Mouse (Mus musculus) liver (tissue): ENCODE results near the gene Rassf8.

ENCODE experiments used
- DNase-seq: peaks from one replicate; pipeline ENCODE4 v3.0.0-alpha.2; 2020; ENCODE audit warnings: mixed read lengths

Rassf8 gene

DNA sequence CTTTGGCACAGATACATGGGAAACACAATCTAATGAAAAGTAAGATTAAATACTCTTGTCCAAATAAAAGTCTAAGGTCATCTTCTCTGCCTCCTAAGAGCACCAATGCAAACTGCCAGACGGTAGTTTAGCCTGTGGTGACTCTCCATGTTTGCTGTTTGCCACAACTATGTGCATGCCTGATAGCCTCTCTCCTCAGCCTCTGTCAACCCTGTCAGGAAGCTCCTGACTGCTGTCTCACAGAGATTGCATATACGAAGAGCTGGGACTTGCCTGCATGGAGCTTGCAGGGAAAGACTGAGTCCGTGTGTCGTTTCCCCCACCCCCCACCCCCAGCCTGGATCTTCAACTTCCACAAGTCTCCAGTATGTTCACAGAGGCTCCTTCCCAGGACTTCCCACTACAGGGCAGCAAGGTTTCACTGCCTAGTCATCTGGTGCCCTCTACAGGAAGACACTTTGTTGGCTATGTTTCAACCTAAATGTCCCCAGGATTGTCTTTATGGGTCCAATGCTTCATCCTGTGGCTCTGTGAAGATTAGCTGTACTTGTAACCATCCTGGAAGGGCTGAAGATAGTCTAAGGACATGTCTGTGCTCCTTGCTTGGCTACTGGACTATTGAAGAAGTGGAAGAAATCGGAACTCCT is 77.2 kb downstream of the Rassf8 start:
- DNase-seq, result no peak

DNA sequence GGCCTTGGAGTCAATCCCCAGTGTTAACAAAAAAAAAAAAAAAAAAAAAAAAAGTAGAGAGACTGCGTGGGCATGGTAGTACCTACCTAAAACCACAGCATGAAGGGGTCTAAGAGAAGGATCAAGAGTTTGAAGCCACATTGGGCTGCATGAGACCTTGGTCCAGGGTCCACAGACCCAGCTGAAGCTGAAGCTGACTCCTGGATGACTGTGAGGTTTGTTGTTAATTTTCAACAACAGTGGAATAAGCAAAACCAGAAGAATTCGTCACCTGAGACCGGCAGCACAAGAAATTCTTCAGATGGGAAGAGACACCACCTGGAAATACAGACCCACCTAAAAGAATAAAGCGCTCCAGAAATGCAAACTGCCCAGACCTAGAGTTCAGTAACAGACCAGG is 79.8 kb downstream of the Rassf8 start:
- DNase-seq, result no peak

DNA sequence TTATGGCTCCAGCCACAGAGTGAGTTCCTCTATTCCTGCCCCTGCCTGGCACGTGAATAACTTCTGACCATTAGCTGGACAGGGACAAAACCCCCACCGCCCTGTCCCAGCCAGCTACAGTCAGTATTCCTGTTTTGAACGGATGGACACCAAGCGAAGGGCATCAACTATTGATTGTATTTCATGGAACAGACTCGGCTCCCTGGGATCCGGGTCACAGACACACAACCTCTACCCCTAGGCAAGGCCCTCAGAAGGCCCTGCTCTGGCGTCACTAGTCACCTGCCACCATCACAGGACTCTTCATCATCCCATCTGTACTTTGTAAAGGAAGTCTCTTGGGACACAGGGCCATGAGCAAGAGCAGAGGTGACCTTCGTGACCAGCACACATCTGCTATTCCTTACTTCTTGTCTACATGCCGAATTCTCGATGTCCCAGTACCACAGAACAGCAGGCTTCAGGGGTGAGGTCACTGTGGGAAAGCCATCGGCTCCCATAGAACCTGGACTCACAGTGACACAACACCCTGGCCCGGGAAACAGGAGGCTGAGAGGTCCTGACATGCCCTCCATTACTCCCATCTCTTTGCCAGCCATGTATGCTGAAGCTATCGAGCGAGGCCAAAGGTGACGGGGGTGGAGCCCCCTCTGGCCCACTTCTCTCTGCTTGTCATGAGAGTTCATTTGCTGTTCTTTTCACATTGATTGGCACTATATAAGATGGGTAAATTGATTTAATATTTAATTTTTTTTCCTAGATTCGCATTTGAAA is 82.7 kb downstream of the Rassf8 start:
- no peak for DNase-seq

DNA sequence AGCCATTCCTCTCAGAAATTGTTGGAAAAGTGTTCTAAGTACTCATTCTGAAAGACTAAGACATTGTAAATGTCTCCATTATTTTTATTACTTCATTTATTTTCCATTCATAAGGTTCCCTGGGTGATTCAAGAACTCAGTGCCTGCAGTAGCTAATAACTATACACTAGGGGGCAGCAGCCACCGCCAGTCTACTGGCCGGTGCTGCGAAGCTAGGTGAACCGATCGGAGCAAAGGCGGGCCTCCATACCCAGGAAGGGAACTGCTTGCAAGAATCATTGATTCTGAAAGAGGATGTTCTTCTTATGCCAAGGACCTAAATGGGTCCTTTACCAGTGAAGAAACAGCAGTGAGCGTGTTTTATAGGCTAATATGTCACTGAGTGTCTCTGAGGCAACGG is 83.6 kb downstream of the Rassf8 start:
- DNase-seq, result peak; percentile 67

DNA sequence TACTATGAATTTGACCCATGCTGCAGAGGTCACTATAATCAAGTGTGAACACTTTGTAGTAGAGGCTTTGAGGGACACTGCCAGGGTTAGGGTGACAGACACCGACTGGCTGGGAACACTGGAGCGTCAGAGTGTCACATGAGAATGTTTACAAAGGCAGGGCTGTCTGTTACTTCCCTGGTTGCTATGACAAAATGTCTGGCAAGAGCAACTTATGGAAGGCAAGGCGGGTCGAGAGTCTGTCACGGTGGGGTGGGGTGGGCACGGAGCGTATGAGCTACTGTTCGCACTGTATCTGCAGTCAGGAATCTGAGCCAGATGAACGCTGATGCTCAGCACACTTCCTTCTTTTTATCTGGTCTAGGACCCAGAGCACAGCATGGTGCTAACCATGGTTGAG is 84.1 kb downstream of the Rassf8 start:
- DNase-seq, result no peak

DNA sequence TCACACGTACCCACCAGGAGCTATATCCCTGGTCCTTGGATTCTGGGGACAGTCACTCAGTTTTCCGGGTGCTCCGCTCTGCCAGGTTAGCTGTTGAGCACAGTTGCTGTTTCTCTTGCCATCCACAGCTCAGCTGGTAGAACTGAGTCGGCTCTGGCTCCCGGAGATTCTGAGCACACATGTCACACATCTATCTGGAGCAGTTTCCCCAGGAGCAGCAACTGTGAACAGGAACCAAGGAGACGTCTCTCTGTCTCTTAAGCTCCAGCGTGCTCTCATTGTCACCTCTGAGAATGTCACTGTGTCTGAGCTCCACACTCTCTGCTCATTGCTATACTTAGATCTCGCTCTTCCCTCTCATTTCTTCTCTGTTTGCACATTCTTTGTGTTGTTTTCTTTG is 86.4 kb downstream of the Rassf8 start:
- DNase-seq, result no peak

DNA sequence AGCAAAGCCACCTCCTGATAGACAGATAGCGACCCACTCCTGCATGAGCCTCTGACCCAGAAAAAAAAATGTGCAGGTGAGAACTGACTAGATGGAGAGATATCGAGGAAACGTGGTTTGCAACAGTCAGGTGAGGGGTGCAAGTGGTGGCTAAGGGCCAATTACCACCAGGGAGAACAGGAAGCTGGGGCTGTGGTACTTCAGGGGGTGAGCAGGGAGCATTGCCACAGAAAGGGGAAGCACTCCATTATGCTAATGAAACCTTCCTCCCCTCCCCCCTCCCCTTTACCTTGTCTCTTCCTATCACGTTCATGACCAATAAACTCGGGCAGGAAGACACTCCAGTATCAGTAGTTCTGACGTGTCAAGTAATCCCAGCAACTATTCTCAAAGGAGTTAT is 88.8 kb downstream of the Rassf8 start:
- no peak for DNase-seq

DNA sequence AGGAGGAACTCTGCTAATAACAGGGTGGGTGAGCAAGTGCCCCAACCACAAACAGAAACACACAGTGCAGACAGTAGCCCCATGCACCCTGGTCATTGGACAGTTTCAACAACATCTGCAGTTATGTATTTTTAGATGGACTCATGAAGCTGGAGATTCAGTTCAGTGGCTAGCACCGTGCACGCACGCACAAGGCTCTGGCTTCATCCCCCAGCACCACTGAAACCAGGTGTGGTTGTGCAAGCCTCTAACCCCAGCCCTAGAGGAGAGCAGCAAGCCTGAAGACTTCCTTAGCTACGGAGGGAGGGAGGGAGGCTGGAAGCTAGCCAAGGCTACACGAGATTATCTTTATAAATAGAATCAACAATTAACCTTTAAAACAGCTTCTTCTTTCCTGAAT is 99.1 kb downstream of the Rassf8 start:
- DNase-seq, result no peak

DNA sequence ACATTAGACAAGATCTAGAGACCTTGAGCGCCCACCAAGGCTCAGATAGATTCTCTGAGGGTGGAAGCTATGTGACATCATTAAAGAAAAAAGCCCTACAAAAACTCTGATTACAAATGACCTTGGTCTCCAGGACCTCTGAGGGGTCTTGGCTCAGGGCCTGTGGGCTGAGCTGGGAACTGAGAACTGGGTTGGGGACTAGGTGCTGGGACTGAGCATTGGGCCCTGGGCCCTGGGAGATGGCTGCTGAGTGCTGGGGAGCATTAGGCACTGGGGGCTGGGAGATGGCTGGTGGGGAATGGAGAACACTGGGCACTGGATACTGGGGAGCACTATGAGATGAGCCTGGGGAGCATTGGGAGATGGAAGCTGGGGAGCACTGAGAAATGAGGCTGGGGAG is 99.5 kb downstream of the Rassf8 start:
- DNase-seq, result no peak

DNA sequence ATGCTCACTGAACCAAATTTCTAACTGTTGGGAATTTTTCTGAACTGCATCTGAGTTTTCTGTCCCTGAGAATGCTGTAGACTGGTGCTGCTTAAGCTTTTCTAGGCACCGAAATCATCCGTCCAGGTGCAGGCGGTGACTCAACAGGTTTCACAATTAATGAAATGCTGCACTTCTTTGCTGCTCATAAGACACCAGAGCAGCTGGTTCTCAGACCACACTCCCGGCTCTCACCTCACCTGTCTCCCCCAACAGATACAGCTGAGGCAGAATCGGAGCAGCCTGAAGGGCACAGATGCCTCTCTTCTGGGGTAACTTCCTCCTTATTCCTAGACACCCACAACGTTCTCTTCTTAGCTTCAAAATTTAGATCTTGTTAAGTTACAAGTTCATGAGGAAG is 100.4 kb downstream of the Rassf8 start:
- no peak for DNase-seq

DNA sequence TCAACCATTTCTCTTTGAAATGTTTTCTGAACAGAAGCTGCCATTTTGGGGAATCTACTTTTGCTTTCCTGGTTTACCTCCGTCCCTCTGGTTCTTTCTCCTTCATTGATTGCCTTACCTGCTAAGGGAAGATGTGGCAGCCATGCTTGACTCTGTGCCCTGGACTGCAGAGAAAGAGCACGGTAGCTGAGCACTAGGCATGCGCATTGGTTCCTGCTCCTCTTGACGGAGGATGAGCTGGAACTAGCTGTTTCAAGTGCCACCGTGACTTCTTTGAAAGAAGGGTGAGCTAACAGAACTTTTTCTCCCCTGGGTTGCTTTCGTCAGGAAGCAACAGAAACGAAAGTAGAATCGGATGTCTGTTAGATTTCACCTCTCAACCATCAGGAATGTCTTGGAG is 101.1 kb downstream of the Rassf8 start:
- DNase-seq, result no peak

DNA sequence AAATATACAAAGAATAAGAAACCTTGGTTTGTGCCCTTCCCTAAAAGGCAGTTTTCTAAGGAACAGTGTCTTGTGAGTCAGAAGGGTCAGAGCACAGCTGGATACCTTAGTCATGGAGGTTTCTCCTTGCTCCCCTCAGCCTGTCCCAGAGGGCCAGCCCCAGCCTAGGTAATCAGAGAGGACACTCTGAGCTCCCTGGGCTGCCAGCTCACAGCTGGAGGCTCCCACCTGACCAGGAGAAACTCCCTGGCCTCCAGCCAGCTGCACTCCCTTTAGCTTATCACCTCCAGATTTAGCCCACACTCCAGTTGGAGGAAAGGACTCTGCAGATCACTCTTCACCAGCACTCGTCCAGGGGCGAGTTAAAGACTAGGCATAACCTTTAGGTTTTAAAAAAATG is 104.2 kb downstream of the Rassf8 start:
- no peak for DNase-seq

DNA sequence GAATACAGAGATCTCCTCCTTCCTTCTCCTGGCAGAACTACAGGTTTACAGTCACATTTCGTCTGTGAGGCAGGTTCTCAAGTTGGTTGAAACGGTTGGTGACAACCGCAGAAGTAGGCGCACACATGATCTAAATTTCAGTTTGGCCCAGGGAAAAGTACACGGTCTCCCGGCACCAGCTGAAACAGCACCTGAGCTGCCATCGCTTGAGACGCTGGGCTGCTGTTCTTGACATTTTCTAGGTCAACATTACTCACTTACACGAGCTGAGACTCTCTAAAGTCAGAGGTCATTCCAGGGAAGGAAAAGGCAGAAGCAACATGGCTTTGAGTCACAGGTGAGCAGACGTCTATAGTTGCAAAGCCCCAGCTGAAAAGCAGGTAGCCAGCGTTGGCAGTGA is 105.4 kb downstream of the Rassf8 start:
- no peak for DNase-seq

DNA sequence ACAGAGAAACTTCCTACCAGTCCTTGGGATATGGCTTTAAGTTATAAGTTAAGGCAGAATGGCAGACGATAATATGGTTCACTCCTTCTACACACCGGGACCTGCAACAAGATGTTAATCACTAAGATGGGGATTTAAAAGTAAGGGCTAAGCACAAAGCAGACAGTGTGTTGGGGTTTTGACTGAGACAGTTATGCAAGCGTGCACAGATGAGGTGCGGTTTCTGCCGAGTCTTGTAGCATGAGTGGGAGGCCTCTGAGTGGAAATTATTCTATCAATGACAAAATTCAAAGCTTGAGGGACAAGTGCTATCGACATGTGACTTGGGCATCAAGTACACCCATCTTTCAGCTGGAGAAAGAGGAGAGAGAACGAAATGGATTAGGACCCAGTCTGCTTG is 106.2 kb downstream of the Rassf8 start:
- no peak for DNase-seq

DNA sequence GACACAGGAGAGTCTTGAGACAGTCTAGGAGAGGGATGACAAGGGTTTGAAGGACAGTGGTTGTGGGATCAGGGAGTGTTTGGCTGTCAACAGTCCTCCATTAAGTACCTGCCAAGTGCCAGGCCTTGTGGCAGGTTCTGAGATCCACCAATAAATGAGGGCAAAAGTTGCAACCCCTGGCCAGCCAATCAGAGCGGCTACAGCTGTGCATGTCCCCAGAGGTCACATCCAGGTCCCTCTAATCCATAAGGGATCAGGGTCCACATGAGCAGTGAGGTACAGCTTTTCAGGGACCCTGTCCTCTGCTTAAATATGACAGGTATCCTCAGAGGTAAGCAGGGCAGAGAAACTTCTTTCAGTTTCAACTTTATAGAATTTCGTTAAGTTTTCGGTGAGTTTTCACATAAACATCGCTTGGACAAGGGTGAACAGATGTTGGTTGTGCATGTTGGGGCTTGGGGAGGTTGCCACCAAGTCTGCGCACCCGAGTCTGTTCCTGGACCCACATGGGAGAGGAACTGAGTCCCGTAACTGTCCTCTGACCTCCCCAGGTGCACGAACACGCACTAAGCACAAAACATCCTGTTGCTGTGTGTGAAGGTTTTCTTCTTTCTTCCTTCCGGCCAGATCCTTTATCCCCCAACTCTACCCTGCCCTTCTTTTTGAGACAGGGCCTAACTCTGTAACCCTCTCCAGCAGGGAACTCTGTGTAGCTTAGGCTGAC is 107.0 kb downstream of the Rassf8 start:
- no peak for DNase-seq

DNA sequence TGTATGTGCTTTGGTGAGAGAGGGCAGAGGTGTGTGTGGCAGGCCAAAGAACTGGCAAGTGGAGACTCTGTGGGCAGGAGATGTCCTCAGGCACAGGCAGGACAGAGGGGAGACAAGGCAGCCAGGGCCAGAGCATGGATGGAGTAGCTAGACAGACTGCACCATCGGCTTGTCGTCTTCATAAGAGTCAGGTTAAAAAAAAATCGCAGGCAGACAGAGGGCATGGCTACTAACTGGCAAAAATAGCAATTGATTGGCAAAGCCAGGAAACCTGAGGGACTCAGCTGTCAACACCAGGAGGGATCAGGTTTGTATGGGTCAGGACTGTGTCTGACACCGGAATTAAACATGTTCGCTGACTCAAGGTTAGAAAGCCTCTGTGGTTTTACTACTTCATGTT is 108.2 kb downstream of the Rassf8 start:
- no peak for DNase-seq

DNA sequence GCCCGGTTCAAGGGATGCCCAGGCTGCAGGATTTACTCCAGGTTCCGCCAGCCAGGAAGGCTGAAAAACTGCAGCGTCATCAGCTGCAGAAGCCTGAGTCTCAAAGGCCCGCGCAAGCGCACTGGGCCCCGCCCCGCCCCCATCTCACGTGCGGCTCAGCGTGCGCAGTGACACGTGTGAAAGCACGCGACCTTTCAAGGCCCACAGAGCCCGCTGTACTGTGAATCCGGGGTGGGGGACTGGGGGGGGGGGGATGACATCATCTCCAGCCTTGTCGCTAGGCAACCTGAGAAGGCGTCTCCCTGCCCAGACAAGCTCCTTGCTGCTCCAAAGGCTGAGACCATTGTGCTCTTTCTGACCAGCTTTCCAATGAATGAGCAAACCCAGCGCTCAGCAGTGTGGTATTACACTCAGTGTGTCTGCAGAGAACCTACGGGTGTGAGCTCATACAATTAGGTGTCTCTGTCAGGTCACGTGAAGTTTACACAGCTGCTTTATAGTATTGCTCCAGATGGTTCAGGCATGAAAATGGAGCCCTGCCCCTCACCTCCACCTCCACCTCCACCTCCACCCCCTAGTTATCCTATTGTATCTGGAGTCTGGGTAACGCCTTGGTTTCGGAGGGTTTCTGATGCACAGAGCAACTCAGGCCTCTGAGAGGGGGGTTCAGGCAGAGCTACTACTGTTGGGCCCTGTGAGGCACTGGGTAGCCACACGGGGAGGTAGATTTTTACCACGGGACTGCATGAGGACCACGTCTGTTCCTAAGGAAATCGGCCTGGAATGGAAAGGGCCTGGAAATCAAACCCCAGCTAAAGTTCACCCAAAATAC is 109.4 kb downstream of the Rassf8 start:
- DNase-seq, result peak; percentile 87

DNA sequence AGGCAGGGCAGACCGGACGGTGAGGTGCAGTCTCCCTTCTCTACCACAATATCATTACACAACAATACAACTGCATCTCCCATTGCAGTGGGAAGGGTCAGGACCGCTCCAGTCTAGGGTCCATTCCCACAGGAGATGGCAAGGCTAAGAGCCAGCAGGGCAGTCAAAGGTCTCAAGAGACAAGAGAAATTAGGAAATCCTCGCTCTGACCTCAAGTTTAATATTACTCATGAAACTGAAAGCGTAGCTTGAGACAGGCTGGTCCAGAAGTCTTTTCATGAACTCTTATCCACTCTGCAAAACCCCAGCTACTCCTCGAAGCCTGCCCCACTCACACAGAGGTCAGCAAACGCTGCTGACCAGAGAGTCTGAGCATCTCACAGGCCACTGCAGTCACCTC is 110.9 kb downstream of the Rassf8 start:
- no peak for DNase-seq

DNA sequence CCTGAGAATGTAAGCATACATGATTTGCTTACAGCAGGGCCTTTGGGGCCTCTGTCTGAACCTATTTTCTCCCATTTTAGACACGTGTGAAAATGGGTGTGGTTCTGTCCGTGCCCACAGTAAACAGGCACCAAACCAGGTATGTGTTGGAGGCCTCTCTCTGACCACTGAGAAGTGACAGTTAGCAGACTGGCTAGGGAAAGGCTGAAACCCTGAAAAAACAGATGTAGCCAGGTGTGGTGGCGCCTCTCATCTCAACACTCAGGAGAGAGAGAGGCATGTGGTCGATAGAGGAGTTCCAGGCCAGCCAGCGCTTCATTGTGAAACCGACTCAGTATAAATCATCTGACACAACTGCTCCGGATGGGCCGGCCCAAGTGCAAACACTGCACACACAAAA is 111.9 kb downstream of the Rassf8 start:
- no peak for DNase-seq

DNA sequence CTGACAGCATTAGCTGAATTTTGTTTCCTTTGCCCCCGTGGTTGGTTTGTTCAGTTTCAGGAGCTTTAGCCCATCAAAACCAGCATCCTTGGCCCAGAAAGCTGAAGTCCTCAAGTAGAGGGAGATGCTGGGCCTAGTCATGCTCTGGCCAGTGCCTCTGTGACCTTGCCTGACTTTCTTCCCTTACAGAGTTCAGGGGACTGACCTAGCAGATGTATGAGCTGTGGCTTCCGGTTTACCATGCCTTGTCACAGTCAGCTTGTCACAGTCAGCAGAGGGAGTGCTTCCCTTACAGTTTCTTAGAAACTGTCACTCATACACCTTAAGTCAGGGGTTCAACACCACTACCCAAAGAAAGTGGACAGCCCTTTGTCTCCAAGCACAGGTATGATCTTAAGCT is 113.8 kb downstream of the Rassf8 start:
- DNase-seq, result no peak

DNA sequence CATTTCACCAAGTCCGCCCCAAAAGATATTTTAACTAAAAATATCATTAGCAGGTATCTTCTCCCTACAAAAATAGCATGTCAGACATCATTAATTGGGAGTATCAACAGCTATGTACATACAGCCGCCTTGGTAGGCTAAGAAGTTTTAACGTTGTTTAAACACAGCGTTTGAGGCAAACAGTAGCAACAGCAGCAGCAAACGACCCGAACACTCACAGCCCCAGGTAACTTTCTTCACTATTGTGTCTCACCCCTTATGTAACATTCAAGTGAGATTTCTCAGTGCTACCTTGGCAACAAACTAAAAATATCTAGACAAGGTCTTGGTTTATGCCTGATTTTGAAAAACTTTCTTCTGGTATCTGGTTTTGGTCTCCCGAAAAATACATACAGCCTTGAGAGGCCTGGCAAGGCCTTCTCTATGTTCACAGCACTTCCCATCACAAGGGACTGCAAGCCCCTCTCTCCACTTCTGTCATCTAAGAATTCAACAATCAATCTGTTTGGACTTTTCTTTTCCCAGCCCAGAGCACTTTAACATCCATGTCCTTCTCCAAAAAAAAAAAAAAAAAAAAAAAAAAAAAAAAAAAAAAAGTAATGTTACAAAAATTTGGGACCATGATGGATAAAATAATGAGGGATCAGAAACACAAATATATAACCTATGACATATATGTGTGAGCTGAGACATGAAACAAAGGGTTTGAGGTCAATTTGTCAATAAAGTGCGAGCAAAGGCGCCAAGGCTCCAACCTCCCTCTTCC is 115.1 kb downstream of the Rassf8 start:
- DNase-seq, result no peak

DNA sequence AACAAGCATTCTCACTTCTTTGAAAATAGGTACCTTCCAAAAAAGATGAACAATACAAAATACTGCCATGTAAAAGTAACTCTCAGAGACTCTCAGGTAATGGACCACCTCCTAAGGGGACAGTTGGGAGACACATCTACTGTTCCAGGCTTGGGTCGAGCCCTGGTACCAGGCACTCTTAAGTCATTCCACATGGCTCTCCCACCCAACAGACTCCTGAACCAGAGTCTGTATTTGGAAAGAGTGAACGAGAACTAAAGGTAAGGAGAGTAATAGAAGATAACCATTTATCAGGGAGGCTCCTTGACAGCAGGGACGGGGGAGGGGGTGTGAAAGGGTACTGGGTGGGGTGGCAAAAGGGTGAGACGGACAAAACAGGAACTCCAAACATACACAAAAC is 115.8 kb downstream of the Rassf8 start:
- DNase-seq, result no peak

DNA sequence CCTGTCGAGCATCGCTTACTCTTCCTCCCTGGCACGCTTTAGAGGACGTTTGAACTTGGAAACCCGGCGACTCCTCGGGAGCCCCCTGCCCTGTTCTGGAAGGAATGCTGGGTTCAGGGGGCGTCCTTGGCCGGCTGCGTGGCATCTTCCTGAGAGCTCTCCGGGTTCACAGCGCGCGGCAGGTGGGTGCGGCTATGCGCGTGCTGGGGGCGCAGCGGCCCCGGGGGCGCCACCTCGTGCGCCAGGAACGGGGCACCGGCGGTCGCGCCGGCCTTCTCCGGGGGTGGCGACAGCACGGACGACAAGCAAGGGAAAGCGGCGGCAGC is 116.2 kb downstream of the Rassf8 start:
- no peak for DNase-seq
